Mouse (Mus musculus): ENCODE results near the gene Cacng5. TPM values are rescaled to one million over a fixed set of nuclear protein-coding genes. Genes with fewer than 3 reads are reported as not detected.
A peak's percentile ranks its signal among the peaks of the same experiment; 100 is the strongest.

Gene Cacng5
- total RNA-seq (2021) = under 1 TPM; 0.16 to 0.18 TPM
- long read RNA-seq, experiment 1 = 0 reads
- long read RNA-seq, experiment 2 = 0 reads

DNA sequence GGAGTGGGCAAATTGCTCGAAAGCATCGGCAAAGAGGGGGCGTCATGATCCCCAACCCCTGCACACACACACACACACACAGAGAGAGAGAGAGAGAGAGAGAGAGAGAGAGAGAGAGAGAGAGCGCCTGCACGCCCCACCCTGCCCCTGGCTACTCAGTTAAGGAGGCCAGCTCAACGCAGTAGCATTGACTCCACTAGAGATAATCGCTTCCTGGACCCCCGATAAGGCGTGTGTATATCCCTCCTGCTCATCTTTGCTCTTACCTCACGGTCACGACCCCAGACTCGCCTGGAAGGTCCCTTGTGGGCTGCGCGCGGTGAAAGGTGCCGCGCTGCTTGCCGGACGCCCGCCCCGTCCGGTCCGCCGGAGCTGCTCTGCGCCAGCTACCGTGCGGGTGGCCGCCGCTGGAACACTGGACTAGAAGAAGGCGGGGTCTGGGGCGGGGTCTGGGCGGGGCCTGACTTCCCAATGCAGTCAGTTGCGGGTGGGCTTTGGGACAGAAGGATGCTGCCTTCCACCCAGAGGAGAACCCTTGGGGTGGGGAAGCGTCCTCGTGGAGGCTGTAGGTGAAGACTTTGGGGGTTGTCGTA, at the start of gene Cacng5:
TSS of gene Cacng5 (minus strand) at position 422 of the 593 bp plus-strand sequence.
- no peak for DNase-seq

DNA sequence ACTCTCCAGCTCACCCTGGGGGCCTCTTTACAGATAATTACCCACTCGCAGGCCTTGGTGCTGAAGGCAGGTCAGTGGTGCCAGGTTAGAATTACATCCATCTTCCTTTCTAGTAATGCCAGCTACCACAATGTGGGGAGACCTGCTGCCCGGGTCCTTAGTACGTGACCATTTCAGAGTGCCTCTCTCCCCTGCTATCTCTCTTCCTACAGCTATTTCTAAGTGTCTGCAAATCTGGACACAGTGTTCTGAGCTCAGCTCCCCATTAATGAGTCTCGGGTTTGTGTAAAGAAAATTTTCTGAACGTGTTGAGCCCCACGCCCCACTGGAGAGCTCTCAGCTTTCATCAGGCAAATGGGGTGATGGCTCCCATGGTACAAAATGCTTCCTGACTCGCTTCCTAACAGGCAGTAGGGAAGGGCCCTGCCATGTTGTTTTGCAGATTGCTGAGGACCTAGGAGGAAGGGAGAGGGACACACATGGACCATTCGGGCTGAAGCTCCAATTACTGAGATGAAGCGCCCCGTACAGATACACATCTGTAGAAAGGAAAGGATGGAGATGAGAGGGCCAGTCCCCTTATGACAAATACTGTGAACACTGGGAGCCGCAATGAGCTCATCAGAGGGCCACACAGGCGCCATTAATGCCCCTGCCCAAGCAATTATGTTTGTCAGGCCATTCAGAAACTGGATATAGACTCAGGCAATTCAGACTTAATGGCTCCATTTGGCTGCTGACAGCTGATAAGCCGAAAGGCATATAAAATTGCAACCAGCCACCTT, 42.9 kb upstream of the Cacng5 start:
- intact Hi-C loops (cut with DNase I; ENCODE audit: low total_unique reads) = no loop called here
- no peak for DNase-seq

More for the DNA sequence above, at the start of gene Cacng5:
- intact Hi-C loops (cut with DNase I; ENCODE audit: low total_unique reads) = no loop called here

DNA sequence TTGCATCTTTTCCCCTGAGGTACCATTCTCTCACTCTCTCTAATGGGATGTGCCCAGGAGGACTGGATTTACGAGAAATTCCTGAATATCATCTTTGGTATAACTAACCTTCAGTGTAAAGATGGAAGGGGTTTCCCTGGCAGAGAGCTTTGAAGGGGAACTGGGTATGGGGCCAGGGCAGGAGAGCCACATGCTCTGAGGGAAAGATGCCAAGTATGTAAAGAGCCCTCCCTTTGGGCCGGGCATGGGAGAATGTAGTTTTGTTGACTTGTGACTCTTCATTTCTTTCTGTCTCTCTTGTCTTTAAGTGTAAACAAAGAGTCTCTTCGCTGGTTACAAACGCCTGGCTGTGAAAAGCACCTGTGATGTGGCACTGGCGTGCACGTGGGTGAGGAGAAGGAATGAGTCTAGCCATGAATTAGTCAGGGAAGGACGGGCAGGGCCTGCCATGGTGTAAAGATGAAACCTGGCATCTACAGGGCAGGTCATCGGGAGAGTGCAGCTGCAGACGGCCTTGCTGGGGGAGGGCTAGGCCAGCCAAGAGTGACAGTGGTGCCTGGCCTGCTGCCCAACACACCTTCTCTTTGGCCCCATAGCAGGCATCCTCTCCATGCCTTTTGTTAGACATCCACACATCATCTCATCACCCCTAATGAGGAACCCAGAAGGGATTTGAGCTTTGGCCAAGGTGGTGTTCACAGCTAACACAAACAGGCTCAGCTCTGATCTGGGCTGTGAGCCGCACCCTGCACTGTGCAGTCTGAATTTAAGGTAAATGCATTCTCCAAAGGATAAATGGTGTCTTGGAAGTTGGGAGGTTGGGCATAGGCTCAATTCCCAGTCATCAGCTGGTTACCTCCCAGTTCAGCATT, 40.6 kb upstream of the Cacng5 start:
- intact Hi-C loops (cut with DNase I; ENCODE audit: low total_unique reads) = no loop called here
- DNase-seq = no peak

DNA sequence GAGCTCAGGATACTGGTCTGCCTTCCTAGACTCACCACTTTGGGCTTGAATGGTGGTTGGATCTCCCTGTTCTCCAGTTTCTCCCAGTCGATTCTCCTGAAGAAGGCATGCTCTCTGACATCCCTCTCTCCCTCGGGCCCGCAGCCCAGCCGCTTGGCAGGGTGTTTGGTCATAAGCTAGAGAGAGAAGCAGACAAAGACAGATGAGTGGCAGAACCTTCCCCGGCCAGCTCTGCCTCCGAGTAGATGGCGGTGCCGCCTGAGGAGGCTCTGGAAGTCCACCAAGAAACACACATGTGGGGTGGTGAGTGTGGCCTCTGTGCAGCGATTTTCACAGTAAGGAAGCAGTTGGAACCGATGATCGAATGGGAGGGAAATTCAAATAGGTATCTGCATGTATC, 36.6 kb upstream of the Cacng5 start:
- intact Hi-C loops (cut with DNase I; ENCODE audit: low total_unique reads) = no loop called here
- DNase-seq = no peak

DNA sequence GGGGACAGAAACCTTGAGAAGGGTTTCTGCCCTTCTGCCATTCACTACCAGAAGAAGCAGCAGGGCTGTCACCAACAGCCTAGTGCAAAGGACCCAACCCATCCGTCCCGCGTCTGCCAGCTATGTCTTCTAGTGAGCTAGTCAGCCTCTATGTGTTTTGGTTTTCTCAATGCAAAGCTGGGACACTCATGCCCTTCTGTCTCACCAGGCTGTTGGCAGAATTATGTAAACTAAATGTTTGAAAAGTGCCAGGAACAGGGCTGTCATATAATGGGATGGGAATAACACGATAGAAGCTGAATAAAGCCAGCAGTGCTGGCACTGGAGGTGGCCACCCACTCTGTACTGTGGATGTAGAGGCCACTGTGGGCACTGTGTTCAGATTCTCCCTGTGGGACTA, 35.8 kb upstream of the Cacng5 start:
- no peak for DNase-seq
- intact Hi-C loops (cut with DNase I; ENCODE audit: low total_unique reads) = no loop called here

DNA sequence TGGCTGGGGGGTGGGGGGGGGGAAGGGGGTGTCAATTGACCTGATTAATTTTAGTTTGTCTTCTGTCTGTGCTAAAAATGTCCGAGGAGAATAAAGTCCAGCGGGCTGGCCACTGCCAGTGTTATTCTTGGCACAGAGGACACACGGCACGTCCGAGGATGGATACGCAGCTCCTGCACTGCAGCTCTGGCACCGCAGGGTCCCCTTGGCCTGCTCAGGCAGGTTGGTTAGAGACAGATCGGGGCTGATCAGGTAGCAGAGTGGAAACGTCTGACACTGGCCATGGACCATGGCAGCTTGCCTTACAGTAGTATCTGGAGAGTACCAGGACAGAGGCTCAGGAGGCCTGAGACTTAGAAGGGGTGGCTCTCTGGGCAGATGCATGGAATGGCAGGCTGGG, 35.4 kb upstream of the Cacng5 start:
- intact Hi-C loops (cut with DNase I; ENCODE audit: low total_unique reads) = no loop called here
- peak; percentile 33 for DNase-seq

DNA sequence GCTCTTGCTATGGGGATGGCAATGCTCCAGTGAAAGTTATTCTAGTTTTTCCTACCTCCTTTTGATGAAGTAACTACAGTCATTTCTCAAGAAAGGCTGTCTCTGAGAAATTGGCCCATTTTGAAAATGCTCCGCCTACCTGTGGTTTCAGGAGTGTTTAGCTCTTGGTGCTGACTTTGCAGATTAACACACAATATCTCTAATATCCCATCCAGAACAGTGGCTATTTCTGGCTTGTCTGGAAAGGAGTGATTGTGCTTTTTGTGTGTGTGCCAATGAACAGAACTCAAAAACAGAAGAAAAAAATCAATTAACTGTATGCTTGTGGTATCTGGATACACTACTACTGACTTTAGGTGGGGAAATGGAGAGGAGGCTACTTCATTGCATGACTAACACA, 33.1 kb upstream of the Cacng5 start:
- DNase-seq = no peak
- intact Hi-C loops (cut with DNase I; ENCODE audit: low total_unique reads) = no loop called here

DNA sequence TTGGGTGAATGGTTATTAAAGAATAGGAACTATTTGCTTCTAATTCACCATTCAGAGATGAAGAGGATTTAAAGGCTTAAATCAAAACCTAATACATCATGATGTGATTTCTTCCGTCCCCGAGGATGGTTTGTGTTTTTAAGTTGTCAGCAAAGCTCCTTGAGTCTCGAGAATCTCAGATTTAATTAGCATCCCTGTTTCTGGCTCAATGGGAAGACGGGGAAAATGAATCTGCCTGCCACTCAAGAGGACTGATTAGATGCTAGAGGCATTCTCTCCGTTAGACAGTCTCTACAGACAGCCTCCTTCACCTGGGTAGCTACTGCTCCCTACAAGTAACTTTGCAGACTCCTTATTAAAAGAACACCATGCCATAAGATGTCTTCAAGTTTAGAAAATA, 32.0 kb upstream of the Cacng5 start:
- intact Hi-C loops (cut with DNase I; ENCODE audit: low total_unique reads) = no loop called here

DNA sequence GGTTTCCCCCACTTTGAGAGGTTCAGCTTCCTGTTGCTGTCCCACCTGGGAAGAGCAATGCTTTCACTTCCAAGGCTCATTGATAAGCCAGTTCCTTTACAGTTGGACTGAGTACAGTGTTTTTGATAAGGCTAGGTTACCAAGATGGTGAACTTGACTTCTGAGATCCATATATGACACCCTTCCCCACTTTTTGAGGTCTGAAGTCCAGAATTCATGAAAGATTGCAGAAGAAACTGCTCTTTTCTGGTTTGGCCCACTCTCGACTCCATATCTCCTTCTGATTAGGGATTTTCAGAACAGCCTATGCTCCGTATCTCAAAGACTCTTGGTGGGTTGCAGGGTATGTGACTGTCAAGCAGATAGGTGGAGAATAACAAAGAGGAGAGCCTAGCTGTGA, 22.1 kb upstream of the Cacng5 start:
- intact Hi-C loops (cut with DNase I; ENCODE audit: low total_unique reads) = no loop called here
- no peak for DNase-seq

More for the DNA sequence above, 32.0 kb upstream of the Cacng5 start:
- no peak for DNase-seq

DNA sequence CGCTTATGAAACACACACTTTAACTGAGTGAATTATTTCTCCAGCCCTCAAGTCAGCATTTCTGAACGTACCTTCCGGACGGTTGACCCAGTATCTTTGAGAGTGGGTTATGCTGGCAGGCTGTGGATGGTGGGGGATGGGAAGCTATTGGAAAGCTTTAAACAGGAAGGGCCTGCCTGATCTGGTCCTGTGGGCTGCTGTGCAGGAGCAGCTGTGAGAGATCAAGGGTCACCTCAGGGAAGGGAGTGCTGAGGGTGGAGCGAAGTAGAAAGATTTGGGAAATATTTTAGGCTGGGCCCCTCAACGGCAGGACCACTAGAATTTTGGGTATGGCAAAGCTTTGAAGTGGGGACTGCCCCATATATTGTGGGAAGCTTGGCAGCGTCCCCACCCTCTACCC, 16.9 kb upstream of the Cacng5 start:
- intact Hi-C loops (cut with DNase I; ENCODE audit: low total_unique reads) = no loop called here
- DNase-seq = no peak

DNA sequence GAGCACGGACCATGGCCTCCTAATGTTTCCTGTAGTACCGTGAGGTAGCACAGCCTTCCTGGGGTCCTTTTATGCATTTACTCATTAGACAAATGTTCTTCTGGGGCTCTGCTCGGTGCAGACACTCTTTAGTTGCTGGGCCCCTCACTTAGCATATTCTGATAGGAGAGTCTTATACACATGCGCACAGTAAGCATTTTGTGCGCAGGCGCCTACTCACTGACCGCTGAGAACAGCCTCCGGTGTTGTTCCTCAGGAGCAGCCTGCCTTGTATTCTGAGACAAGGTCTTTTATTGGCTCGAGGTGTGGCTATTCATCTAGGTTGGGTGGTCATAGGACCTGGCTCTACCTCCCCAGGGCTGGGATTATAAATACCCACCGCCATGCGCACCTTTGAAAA, 16.4 kb upstream of the Cacng5 start:
- intact Hi-C loops (cut with DNase I; ENCODE audit: low total_unique reads) = no loop called here
- DNase-seq = no peak

DNA sequence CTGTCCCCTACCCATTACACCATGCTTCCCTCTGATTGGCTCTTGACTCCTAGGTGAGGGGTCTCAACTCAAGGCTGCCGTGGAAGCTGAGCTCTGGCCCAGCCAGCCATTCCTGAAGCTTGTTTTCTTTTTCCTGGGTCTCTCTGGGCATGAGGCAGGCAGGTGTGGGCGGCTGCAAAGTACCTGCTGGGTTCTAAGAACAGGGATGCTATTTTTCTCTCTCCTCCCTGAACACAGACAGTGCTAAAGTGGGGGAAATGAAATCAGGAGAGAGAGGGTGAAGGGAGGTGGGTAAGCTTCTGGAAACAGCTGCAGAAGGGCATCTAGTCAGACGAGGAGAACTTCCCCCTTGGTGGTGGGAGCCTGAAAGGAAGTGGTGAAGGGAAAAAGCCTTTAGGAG, 14.9 kb upstream of the Cacng5 start:
- DNase-seq = no peak

DNA sequence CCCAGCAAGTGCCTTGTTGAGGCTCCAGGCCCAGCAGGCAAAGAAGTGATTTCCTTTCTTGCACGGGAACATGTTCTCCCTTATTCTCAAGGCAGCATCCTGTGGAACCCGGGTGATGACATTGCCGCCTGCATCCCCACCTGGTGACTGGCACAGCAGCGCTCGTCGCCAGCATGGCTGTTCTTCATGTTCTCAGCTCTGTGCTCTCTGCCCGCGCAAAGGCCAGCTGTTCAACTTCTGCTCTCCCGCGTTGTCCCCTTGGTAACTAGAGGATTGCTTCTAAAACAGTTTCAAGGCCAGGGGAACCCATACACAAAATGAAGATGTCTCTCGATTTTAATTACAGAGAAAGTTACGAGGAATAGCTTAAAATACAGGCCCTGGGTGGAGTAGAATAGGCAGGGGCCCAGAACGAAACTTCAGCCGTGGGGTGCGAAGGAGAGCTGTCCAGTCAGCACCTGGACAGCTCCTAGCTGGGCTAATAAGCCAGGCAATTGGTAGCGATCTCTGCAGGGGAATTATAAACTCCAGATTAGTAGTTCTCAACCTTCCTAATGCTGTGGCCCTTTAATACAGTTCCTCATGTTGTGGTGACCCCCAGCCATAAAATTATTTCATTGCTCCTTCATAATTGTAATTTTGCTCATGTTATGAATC, 5.1 kb upstream of the Cacng5 start:
- intact Hi-C loops (cut with DNase I; ENCODE audit: low total_unique reads) = no loop called here
- no peak for DNase-seq

More for the DNA sequence above, 14.9 kb upstream of the Cacng5 start:
- intact Hi-C loops (cut with DNase I; ENCODE audit: low total_unique reads) = no loop called here

DNA sequence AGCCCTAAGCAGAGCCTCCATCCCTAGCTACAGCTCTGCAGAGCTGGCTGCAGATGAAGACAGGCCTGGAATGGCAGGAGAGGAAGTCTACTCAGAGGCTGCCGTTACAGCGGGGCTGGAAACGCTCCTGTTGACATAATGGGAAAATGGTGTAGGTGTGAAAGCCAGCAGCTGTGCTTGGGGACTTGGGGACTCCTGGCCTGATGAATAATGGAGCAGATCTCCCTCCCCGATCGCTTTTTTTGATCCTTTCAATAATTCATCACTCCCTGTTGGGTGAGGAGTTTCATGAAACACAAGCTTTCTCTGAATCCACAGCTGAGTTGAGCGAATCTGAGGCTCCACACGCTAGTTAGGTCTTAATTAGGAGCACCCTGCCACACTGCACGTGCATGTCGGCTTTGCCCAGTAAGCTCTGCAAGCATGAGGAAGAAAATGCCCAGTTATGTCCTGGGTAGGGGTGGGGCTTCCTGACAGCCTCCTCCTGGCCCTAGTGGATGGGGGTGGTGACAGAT, 2.9 kb upstream of the Cacng5 start:
- no peak for DNase-seq
- intact Hi-C loops (cut with DNase I; ENCODE audit: low total_unique reads) = no loop called here

DNA sequence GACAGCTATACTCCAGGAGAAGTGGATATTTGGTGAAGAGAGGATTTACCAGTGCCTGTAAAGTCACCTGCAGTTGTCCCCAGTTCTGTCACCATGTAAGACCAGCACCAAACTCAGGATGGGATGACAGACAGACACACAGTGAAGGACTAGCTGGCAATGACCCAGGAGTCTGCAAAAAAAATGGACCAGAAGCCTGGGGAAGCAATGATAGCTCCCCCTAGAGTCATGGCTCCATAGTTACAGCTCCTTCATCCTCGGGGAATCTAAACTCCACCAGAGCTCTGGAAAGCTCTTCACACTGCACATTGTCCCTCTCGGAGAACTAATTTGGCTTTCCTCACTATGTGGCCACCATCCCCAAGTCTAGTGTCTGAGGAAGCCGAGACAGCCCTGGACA, 1.5 kb downstream of the Cacng5 start:
- no peak for DNase-seq
- intact Hi-C loops (cut with DNase I; ENCODE audit: low total_unique reads) = no loop called here

DNA sequence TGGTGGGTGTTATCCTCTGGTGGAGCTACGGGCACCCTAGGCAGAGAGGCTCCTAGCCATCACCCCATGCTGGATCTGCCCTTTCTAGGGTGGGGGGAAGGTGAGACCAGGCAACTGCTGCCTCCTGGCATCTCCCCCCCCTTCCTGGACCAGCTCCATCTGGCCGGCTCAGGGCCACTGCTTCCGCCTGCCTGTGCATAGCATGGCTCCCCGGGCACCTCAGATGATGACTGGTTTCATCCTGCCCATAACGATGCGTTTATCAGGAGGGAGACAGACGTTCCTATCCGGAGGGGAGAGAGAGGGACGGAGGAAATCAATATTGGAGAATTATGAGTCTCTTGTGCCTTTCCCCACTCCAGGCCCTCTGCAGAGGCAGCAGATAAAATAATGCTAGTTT, 9.5 kb downstream of the Cacng5 start:
- intact Hi-C loops (cut with DNase I; ENCODE audit: low total_unique reads) = no loop called here
- DNase-seq = no peak

DNA sequence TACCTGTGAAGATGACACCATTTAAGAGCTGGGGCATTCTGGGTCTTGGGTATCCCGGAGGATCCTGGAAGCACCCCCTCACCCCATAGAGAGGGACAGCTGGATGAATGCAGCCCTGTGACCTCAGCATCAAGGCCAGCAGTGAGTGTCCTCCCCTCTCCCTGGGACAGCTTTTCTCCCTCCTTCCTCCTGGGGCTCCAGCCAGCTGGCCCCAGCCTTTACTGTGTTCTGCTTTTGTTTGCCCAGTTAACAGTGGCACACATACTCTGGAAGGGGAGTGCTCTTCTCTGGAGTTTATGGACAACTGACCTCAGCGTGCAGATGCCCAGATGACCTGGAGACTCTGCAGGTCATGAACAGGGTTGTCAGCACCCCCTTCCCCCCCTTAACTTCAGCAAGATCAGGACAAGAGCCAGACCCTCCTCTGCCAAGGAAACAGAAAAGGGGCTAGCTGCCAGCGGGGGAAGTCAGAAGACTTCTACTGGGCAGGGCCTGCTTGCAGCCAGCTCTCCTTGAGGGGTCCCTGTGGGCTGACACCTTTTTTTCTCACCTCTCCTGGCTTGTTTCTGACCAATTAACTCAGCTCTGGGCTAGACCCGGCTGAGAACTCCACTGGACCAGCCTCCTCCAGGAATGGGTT, 10.8 kb downstream of the Cacng5 start:
- intact Hi-C loops (cut with DNase I; ENCODE audit: low total_unique reads) = no loop called here
- peak; percentile 25 for DNase-seq

DNA sequence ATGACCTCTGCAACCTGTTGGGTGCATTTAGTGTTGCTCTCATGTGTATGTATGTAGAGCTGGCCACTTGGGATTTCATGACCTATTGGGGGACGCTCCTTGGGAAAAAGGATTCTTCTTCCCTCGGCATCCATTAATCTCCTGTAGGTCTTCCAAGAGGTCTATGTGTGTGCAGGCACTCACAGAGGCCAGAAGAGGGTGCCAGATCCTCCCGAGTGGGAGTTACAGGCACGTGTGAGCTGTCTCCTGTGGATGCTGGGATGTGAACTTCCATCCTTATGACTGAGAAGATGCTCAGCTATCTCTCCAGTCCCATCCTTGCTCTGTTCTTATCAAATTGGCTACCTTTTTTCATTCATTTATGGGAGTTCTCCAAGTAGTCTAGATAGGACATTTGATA, 14.4 kb downstream of the Cacng5 start:
- intact Hi-C loops (cut with DNase I; ENCODE audit: low total_unique reads) = no loop called here
- DNase-seq = no peak

DNA sequence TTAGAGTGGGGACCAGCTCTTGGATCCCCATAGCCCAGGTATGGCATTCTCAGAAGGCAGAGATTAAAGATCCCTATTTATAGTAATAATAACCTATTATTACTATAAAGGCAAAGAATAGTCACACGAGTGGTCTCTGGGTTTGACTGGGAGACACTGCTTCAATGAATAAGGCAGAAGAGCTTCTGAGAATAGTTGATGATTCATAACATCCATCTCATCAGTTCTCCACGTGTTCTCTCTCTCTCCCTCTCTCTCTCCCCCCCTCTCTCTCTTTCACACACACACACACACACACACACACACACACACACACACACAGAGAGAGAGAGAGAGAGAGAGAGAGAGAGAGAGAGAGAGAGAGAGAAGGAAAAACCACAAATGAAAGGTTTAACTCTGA, 16.2 kb downstream of the Cacng5 start:
- intact Hi-C loops (cut with DNase I; ENCODE audit: low total_unique reads) = no loop called here
- no peak for DNase-seq
